Mouse (Mus musculus) small intestine, adult 2 months (tissue): ENCODE results near the gene Rtn4r.

ENCODE experiments used
- CTCF ChIP-seq: fragments of 200-500 bp; IDR thresholded peaks from 2 replicates; pipeline ENCODE4 v1.5.1; 2012; ENCODE audit warnings: low read depth, mild to moderate bottlenecking, control low read depth, inconsistent platforms, low read length, moderate library complexity, mixed read lengths; ENCODE audit not compliant: insufficient replicate concordance, insufficient read length; ENCODE audit errors: extremely low read depth
- POLR2A ChIP-seq: fragments of 200-500 bp; IDR thresholded peaks from 2 replicates; pipeline ENCODE4 v1.6.1; 2012; ENCODE audit warnings: low read depth, mild to moderate bottlenecking, control low read depth, inconsistent platforms, low read length, moderate library complexity

GRCm38 (mm10) chr16:18124040-18124439 lies 3.4 kb upstream of the Rtn4r start:
- TF ChIP-seq CTCF (no peak), POLR2A (no peak)
